Mouse (Mus musculus): ENCODE measurements around the gene Ppp3ca. TPM values are rescaled to one million over a fixed set of nuclear protein-coding genes. Genes with fewer than 3 reads are reported as not detected.

Ppp3ca gene
- total RNA-seq, 2 experiments from 2014 or later: 137 to 140 TPM

GRCm38 (mm10) chr3:136872533-136873095 lies 202.7 kb downstream of the Ppp3ca start:
- intact Hi-C loops (cut with DNase I; ENCODE audit: low total_unique reads): no loop called here
- no peak for DNase-seq

- intact Hi-C loops (cut with DNase I; ENCODE audit: low total_unique reads): no loop called here
- DNase-seq: no peak
These were observed 204.0 kb downstream of the Ppp3ca start for GRCm38 (mm10) chr3:136873809-136874449.

GRCm38 (mm10) chr3:136874566-136874965 lies 204.6 kb downstream of the Ppp3ca start:
- DNase-seq: no peak
- intact Hi-C loops (cut with DNase I; ENCODE audit: low total_unique reads): no loop called here

GRCm38 (mm10) chr3:136887741-136888140 lies 217.8 kb downstream of the Ppp3ca start:
- intact Hi-C loops (cut with DNase I; ENCODE audit: low total_unique reads): no loop called here

GRCm38 (mm10) chr3:136892140-136892539 lies 222.2 kb downstream of the Ppp3ca start:
- DNase-seq: peak; percentile 14
- intact Hi-C loops (cut with DNase I; ENCODE audit: low total_unique reads): no loop called here

More at GRCm38 (mm10) chr3:136887741-136888140, 217.8 kb downstream of the Ppp3ca start:
- DNase-seq: no peak

GRCm38 (mm10) chr3:136893596-136894402 lies 223.9 kb downstream of the Ppp3ca start:
- no peak for DNase-seq
- intact Hi-C loops (cut with DNase I; ENCODE audit: low total_unique reads): no loop called here

- intact Hi-C loops (cut with DNase I; ENCODE audit: low total_unique reads): no loop called here
- no peak for DNase-seq
These were observed 225.6 kb downstream of the Ppp3ca start for GRCm38 (mm10) chr3:136895498-136895897.

GRCm38 (mm10) chr3:136896276-136896675 lies 226.4 kb downstream of the Ppp3ca start:
- no peak for DNase-seq
- intact Hi-C loops (cut with DNase I; ENCODE audit: low total_unique reads): no loop called here

GRCm38 (mm10) chr3:136899744-136900143 lies 229.8 kb downstream of the Ppp3ca start:
- intact Hi-C loops (cut with DNase I; ENCODE audit: low total_unique reads): loop anchor here (10.0 kb wide), 1 partner anchor 235 kb away; no protein-coding TSS in a partner anchor
- no peak for DNase-seq

GRCm38 (mm10) chr3:136900986-136901385 lies 231.1 kb downstream of the Ppp3ca start:
- DNase-seq: no peak
- intact Hi-C loops (cut with DNase I; ENCODE audit: low total_unique reads): loop anchor here (10.0 kb wide), 1 partner anchor 236 kb away; no protein-coding TSS in a partner anchor

- no peak for DNase-seq
- intact Hi-C loops (cut with DNase I; ENCODE audit: low total_unique reads): loop anchor here (10.0 kb wide), 1 partner anchor 238 kb away; no protein-coding TSS in a partner anchor
These were observed 232.9 kb downstream of the Ppp3ca start for GRCm38 (mm10) chr3:136902776-136903175.

- intact Hi-C loops (cut with DNase I; ENCODE audit: low total_unique reads): loop anchor here (10.0 kb wide), 1 partner anchor 241 kb away; no protein-coding TSS in a partner anchor
- DNase-seq: peak; percentile 6
These were observed 235.7 kb downstream of the Ppp3ca start for GRCm38 (mm10) chr3:136905577-136905976.

GRCm38 (mm10) chr3:136909534-136909933 lies 239.6 kb downstream of the Ppp3ca start:
- no peak for DNase-seq
- intact Hi-C loops (cut with DNase I; ENCODE audit: low total_unique reads): loop anchor here (10.0 kb wide), 1 partner anchor 245 kb away; no protein-coding TSS in a partner anchor

- intact Hi-C loops (cut with DNase I; ENCODE audit: low total_unique reads): no loop called here
- DNase-seq: no peak
These were observed 241.4 kb downstream of the Ppp3ca start for GRCm38 (mm10) chr3:136911276-136911675.

GRCm38 (mm10) chr3:136917080-136917479 lies 247.2 kb downstream of the Ppp3ca start:
- intact Hi-C loops (cut with DNase I; ENCODE audit: low total_unique reads): no loop called here
- no peak for DNase-seq

GRCm38 (mm10) chr3:136933071-136933470 lies 263.1 kb downstream of the Ppp3ca start:
- no peak for DNase-seq
- intact Hi-C loops (cut with DNase I; ENCODE audit: low total_unique reads): no loop called here

GRCm38 (mm10) chr3:136940733-136941601 lies 271.0 kb downstream of the Ppp3ca start:
- intact Hi-C loops (cut with DNase I; ENCODE audit: low total_unique reads): no loop called here
- DNase-seq: no peak

GRCm38 (mm10) chr3:136941602-136941926 lies 271.6 kb downstream of the Ppp3ca start:
- intact Hi-C loops (cut with DNase I; ENCODE audit: low total_unique reads): no loop called here
- no peak for DNase-seq

GRCm38 (mm10) chr3:136945550-136945949 lies 275.6 kb downstream of the Ppp3ca start:
- no peak for DNase-seq
- intact Hi-C loops (cut with DNase I; ENCODE audit: low total_unique reads): no loop called here

Data from gastrocnemius, postnatal 14 days (tissue).